Mouse (Mus musculus) ES-Bruce4 (cell line): ENCODE data around the gene Mafg.

Experiments used
- CTCF ChIP-seq: IDR thresholded peaks from one replicate; pipeline ENCODE4 v1.8.1; 2011; ENCODE audit warnings: low read depth, low read length
- EP300 ChIP-seq: IDR thresholded peaks from 2 replicates; pipeline ENCODE4 v1.6.1; 2011; ENCODE audit warnings: low read depth, low read length; ENCODE audit not compliant: insufficient read depth
- POLR2A ChIP-seq: IDR thresholded peaks from one replicate; pipeline ENCODE4 v1.8.1; 2011; ENCODE audit warnings: low read length; ENCODE audit not compliant: insufficient read depth

- TF ChIP-seq CTCF (no peak), POLR2A (no peak), EP300 (no peak)
These were observed 19.4 kb downstream of the Mafg start for GRCm38 (mm10) chr11:120613976-120614375.
